ENCODE assay signal across 8 mouse cellular contexts in genomic region chr11:6003046-6003639, GRCm38 (mm10). TPM values are rescaled to one million over a fixed set of nuclear protein-coding genes. Genes with fewer than 3 reads are reported as not detected.
DNase-seq lines count a peak whose midpoint lies in the region; ATAC-seq and TF ChIP-seq lines count a peak whose summit lies in the region.
"Had no signal": no experiment of that assay in that cellular context is flagged by ENCODE, and none has a peak within 500 bp of the region (broad histone marks: within the 10 kb centered on the region; RNA-seq: fewer than 3 reads in every experiment).

No protein-coding gene starts in this region.

- H3K4me3 ChIP-seq in hindbrain, postnatal 0 days (ENCODE audit: low read length): no peak overlapping the region
- H3K4me3 ChIP-seq in hindbrain, embryonic 12.5 days: no peak overlapping the region
- no peak overlapping the region for H3K4me3 ChIP-seq in intestine, postnatal 0 days (ENCODE audit: low read depth, low read length)
- H3K4me3 ChIP-seq: neural tube, embryonic 13.5 days had no signal

- intact Hi-C loops in left cerebral cortex, postnatal 4 days (cut with DNase I): no loop called here

- WGBS in hindbrain, postnatal 0 days: 49% methylated on average over 2 of the region's 2 CpGs
- WGBS in hindbrain, embryonic 12.5 days: 53% methylated on average over 2 of the region's 2 CpGs
- WGBS in intestine, postnatal 0 days: 43% methylated on average over 2 of the region's 2 CpGs

- no peak overlapping the region for H3K4me2 ChIP-seq in hindbrain, postnatal 0 days (ENCODE audit: low read depth, low read length)
- H3K4me2 ChIP-seq in hindbrain, embryonic 12.5 days (replicated peaks): no peak overlapping the region
- no peak overlapping the region for H3K4me2 ChIP-seq in intestine, postnatal 0 days (replicated peaks; ENCODE audit: low read depth)
- H3K4me2 ChIP-seq: neural tube, embryonic 13.5 days had no signal

- no peaks in the 10 kb centered on the region for H3K36me3 ChIP-seq in hindbrain, postnatal 0 days (ENCODE audit: insufficient read depth, low read length)
- H3K36me3 ChIP-seq in hindbrain, embryonic 12.5 days: no peaks in the 10 kb centered on the region
- H3K36me3 ChIP-seq in intestine, postnatal 0 days (ENCODE audit: control insufficient read depth, insufficient read depth): no peaks in the 10 kb centered on the region
- H3K36me3 ChIP-seq: neural tube, embryonic 13.5 days had no signal

- H3K9ac ChIP-seq in hindbrain, postnatal 0 days (replicated peaks; ENCODE audit: low read length): no peak overlapping the region
- H3K9ac ChIP-seq in hindbrain, embryonic 12.5 days: no peak overlapping the region
- no peak overlapping the region for H3K9ac ChIP-seq in intestine, postnatal 0 days (ENCODE audit: low read depth, low read length)
- H3K9ac ChIP-seq: neural tube, embryonic 13.5 days had no signal

- no peak overlapping the region for H3K27ac ChIP-seq in hindbrain, postnatal 0 days
- H3K27ac ChIP-seq in hindbrain, embryonic 12.5 days: no peak overlapping the region
- H3K27ac ChIP-seq in intestine, postnatal 0 days (ENCODE audit: low read depth, low read length): 0 out of 2 replicates have a peak overlapping the region, but pooled peaks have one; percentile 7
- H3K27ac ChIP-seq: neural tube, embryonic 13.5 days had no signal

- H3K4me1 ChIP-seq in hindbrain, postnatal 0 days (ENCODE audit: insufficient read depth, low read length): peaks cover 24% of the 10 kb centered on the region
- peaks cover 17% of the 10 kb centered on the region for H3K4me1 ChIP-seq in hindbrain, embryonic 12.5 days
- peaks cover 29% of the 10 kb centered on the region for H3K4me1 ChIP-seq in intestine, postnatal 0 days (replicated peaks; ENCODE audit: control insufficient read depth, insufficient read depth, low read length)

- TF ChIP-seq CTCF in hindbrain, postnatal 0 days (IDR thresholded peaks at IDR 0.05; ENCODE audit: low read depth): peak; percentile 38; the same call in 1 of the 2 replicates
- TF ChIP-seq CTCF in intestine, postnatal 0 days (IDR thresholded peaks at IDR 0.05; ENCODE audit: low read depth): peak; percentile 57

- DNase-seq in hindbrain, postnatal 0 days (ENCODE audit: low spot score): no peak
- DNase-seq in CD4-positive helper T cell, adult 2 months (ENCODE audit: low read depth, low spot score): peak; percentile 26
- peak; percentile 16 for DNase-seq in T-cell, adult 2 months (ENCODE audit: low spot score)
- DNase-seq in layer of hippocampus, adult 11-12 months (ENCODE audit: low spot score): no peak
- DNase-seq in left cerebral cortex, postnatal 4 days: no peak

- no peak for ATAC-seq in hindbrain, postnatal 0 days
- no peak for ATAC-seq in hindbrain, embryonic 12.5 days (ENCODE audit: low FRiP score)
- no peak for ATAC-seq in intestine, postnatal 0 days

- no peaks in the 10 kb centered on the region for H3K9me3 ChIP-seq in hindbrain, postnatal 0 days (ENCODE audit: low read length)
- H3K9me3 ChIP-seq in hindbrain, embryonic 12.5 days (replicated peaks): no peaks in the 10 kb centered on the region
- H3K9me3 ChIP-seq in intestine, postnatal 0 days (ENCODE audit: control insufficient read depth): no peaks in the 10 kb centered on the region
- H3K9me3 ChIP-seq: neural tube, embryonic 13.5 days had no signal

- H3K27me3 ChIP-seq in hindbrain, postnatal 0 days (ENCODE audit: insufficient read depth, low read length): no peaks in the 10 kb centered on the region
- H3K27me3 ChIP-seq in hindbrain, embryonic 12.5 days: peaks cover 18% of the 10 kb centered on the region
- no peaks in the 10 kb centered on the region for H3K27me3 ChIP-seq in intestine, postnatal 0 days (replicated peaks; ENCODE audit: control insufficient read depth, insufficient read depth, low read length)

RNA-seq across cellular contexts. Expression of gene Ykt6, which starts 47.6 kb away (rescaled TPM):
- 130 TPM in 2 replicates for total RNA-seq in hindbrain, postnatal 0 days (2014; rRNA removed)
- polyA plus RNA-seq in hindbrain, postnatal 0 days (2015; fragmentation: Nextera tagmentation; extraction: Ambion mirVana): 72.3 and 81.7 TPM in 2 replicates
- 59.0 and 60.9 TPM in 2 replicates for polyA plus RNA-seq in hindbrain, embryonic 12.5 days (2016; fragmentation: Nextera tagmentation; extraction: Ambion mirVana)
- 50.9 and 53.8 TPM in 2 replicates for polyA plus RNA-seq in intestine, postnatal 0 days (2015; fragmentation: Nextera tagmentation; extraction: Ambion mirVana)
- 100 to 1,000 TPM; 202 to 213 TPM for total RNA-seq in left cerebral cortex, postnatal 4 days (2021)

RNA-seq across cellular contexts. Expression of gene Gck, which starts 53.3 kb away (rescaled TPM):
- 3.2 and 9.1 TPM in 2 replicates for total RNA-seq in hindbrain, postnatal 0 days (2014; rRNA removed)
- 7.1 and 7.5 TPM in 2 replicates for polyA plus RNA-seq in hindbrain, postnatal 0 days (2015; fragmentation: Nextera tagmentation; extraction: Ambion mirVana)
- polyA plus RNA-seq in hindbrain, embryonic 12.5 days (2016; fragmentation: Nextera tagmentation; extraction: Ambion mirVana): 3.6 and 4.0 TPM in 2 replicates
- 0.44 TPM in 2 replicates for polyA plus RNA-seq in intestine, postnatal 0 days (2015; fragmentation: Nextera tagmentation; extraction: Ambion mirVana)
- total RNA-seq in left cerebral cortex, postnatal 4 days (2021): 1 to 10 TPM; 3.9 to 4.0 TPM

Comparison
In these comparisons a context has a peak if more than half of its experiments do, and no peak if none do; other contexts are left out.
1. DNase-seq: peak in CD4-positive helper T cell, adult 2 months (single experiment) and T-cell, adult 2 months (single experiment); none in hindbrain, postnatal 0 days (single experiment), layer of hippocampus, adult 11-12 months (single experiment) and left cerebral cortex, postnatal 4 days (single experiment).